Mouse (Mus musculus) R1 (cell line): ENCODE measurements around the gene Lrguk.

Source experiments
- DNase-seq: peaks from one replicate; pipeline ENCODE4 v3.0.0-alpha.2; 2018; ENCODE audit warnings: low read depth, low spot score

The Lrguk gene

GRCm38 (mm10) chr6:34176111-34176863, 147.0 kb downstream of the Lrguk start:
- DNase-seq, result peak; percentile 75

GRCm38 (mm10) chr6:34176864-34177247, 147.6 kb downstream of the Lrguk start, which contains the start of gene Slc35b4:
Gene Slc35b4, minus strand, starts transcription at chr6:34177111.
- DNase-seq, result peak; percentile 99

- no peak for DNase-seq
Measured at GRCm38 (mm10) chr6:34179007-34179406, 149.8 kb downstream of the Lrguk start.

GRCm38 (mm10) chr6:34179911-34180310, 150.7 kb downstream of the Lrguk start:
- peak; percentile 87 for DNase-seq

GRCm38 (mm10) chr6:34181961-34182360, 152.7 kb downstream of the Lrguk start:
- DNase-seq, result no peak

- peak; percentile 97 for DNase-seq
Measured at GRCm38 (mm10) chr6:34183326-34183725, 154.1 kb downstream of the Lrguk start.
